Mouse (Mus musculus) right cerebral cortex, postnatal 4 days (tissue): ENCODE data around the gene Fbxw4.
"Not testable (repeated sequence)": the region's sequence is repeated elsewhere in the genome, so short reads cannot be mapped to it uniquely, and the experiment has no call there.

ENCODE experiments used
- DNase-seq: peaks from one replicate; pipeline ENCODE4 v3.0.0-alpha.2; 2022

The Fbxw4 gene

DNA sequence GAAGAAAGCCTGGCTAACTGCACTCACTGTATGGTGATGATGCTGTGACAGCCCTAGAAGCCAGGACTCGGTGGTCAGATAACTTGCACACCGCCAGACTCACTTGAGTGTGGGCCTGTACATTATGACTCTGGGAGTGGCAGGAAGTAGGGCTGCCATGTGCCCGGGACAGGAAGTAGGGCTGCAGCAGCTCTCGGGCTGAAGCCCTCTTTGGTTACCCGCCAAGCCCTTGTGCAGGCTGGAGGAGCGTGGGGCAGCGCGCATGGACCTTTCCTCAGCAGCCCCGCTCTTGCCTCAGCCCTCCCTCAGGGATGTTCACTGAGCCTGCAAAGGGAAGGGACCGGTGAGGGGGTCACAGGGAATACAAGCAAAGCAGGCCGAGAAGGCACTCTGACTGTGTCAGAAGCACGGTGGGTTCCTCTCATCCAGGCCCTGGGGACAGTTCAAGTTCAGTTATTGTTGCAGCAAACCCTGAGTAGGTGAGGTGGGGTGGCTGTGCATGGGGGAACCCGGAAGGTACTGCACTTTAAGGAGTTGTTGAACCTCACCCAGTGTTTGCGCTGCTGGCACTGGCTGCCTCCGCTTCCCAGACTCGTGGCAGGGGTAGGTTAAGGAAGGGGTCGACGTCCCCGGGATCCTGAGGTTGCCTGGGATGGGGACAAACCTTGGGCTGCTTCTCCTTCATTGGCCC is 85.0 kb downstream of the Fbxw4 start:
- DNase-seq = no peak

DNA sequence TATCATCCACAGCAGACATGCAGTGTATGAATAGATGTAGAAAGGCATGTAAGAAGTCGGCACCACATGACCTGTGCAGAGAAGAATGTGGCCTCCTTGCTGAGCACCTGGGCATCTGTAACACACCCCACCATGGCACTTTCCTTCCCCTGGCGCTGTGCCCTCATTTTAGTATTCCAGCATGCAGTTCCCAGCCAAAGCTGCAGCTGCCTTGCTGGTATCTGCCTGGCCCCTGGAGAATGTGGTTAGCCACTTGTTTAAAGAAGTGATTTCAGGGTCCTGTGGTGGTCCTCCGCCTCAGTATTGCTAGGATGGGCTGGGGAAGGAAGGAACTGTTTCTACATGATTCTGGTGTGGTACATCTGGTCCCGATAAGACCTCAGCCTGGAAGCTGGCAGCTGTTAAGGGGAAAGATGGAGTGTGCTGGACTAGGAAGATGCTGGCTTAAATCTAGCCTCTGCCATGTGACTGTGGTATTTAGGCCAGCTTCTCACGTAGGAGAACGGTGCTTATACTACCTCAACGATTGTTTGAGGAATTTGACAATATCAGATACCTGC is 85.7 kb downstream of the Fbxw4 start:
- DNase-seq = no peak

DNA sequence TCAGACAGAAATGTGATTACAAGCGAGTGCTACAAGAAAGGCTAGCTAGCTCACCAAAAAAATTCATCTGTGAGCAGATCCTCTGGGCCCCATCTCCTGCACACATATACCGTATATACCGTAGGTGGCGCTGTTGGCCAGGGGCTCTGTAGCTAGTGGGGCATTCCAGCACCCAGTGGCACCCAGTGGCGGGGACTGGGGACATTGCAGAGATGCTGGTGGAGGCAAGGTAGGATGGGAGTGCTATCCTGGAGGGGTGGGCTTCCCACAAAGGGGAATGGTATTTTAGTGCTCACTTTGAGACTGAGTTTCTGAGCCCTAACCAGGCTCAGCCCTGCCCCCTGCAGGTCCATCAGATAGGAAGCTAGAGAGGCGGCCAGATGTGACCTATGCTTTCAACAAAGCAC is 86.2 kb downstream of the Fbxw4 start:
- peak; percentile 73 for DNase-seq

DNA sequence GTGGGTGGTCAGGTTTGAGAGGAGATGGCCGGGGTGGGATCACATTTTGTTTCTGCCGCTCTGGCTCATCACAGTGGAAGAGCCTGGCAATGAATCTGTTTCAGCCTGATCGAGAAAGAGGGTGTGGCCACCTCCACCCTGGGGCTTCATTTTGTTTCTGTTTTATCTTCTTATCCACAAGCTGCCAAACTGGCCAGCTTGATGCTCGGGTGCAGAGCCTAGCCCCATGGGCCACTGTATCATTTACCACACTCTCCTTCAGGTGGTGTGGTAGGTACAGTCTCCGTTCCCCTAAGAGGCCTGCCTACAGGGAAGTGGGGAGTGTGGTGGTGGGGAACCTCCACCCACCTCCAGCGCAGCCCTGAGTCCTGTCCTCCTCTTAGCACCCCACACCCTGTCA is 87.1 kb downstream of the Fbxw4 start:
- DNase-seq = no peak

DNA sequence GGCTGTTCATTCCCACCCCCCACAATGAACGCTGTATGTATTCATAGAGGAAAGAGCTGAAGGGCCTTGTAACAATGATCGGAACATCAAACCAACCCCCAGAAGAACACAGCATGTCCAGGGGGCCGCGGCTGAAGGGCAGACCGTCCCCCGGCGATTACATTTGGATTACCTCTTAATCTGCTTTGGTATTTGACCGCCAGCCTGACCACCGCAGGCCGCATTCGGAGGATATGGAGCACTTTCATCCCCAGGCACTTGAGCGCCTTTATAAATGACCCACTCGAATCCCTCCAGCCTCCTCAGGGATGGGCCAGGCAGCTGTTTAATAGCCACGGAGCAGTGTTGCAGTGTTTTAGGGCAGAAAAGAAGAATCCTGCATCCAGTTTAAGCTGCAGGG is 92.7 kb downstream of the Fbxw4 start:
- DNase-seq = no peak

DNA sequence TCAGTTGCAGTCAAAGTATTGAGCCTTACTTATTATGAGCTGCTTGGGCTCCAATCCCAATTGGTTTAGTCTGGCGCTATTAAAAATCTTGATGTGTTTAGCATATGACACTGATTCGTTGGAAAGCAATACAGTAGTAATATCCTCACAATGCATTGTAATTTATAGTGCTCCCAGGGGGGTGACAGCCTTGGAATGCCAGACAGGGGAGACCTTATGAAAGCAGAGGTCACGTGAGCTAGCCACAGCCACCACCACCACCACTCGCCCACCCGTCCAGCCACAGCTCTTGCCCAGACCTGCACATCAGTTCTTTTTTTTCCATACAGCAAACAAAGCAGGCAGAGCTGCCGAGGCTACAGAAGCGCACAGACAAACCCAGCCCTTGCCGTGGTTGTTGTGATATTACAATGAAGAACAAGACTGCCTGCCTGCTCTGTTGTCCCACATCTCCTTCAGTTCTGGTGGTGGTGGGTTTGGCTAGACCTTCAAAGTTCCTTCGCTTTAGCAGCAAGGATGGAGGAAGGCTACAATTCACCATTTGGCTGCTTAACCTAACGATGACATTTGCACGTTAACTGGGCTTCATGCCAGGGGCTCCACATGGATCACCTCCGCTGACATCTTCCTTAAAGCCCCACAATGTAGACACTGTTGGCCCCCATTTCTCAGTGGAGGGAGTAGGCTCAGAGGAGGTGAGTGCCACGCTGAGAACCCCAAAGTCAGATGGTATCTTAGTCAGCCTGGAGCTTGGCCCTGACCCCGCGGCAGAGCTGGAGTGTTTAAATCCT is 94.0 kb downstream of the Fbxw4 start:
- no peak for DNase-seq

DNA sequence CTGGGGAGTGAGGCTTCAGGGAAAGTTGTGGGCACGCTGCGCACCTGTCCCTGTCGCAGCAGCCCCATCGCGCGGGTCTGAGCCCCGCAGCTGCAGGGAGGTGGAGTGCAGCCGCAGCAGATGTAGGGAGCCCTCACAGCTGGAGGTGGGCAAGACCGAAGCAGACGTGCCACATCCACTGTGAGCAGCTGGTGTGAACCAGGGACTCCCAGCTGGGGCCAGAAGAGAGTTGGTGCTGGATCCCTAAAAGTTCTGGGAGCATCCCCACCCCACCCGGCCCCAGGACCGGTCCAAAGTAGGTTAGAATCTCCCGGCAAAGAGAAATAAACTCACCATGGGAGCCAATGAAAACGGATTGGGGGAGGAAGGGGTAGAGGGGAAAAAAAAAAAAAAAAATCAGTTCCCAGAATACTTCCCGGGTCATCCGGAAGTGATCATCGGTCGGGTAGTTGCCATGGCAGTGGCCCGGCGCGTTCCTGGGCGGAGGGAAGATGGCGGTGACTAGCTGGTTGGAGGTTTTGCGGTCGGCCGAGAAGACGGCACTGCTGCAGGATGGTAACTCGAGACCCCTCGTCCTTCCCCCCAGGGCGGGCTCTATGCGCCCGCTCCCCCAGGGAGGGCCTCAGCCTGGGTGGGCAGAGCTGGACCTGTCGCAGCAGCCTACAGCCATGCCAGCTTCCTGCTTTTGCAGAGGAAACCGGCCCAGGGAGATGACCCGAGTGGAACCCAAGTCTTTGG is 99.8 kb downstream of the Fbxw4 start, which contains the start of the genes Poll and Gm17018:
Gene Poll (minus strand): TSS at position 379 of the 738 bp plus-strand sequence.
Gene Gm17018 (plus strand): TSS at position 463 of the 738 bp plus-strand sequence.
- peak; percentile 84 for DNase-seq

DNA sequence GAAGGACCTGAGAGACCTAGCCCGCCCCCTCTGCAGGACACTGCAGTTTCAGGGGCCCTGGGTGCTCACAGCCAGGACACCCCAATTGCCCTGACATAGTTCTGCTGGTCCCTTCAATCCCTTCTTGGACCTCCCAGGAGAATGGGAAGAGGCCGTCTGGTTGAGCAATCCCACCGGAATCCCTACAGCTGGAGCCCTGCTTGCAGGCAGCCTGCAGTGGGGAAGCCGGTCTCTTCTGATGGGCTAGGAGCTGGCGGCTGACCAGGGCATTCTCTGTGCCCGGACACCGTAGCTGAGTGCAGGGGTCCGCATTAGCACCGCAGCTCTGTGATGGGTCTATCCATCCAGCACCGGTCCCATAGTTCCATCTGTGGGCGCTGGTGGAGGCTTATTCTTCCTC is 106.0 kb downstream of the Fbxw4 start:
- DNase-seq = no peak

DNA sequence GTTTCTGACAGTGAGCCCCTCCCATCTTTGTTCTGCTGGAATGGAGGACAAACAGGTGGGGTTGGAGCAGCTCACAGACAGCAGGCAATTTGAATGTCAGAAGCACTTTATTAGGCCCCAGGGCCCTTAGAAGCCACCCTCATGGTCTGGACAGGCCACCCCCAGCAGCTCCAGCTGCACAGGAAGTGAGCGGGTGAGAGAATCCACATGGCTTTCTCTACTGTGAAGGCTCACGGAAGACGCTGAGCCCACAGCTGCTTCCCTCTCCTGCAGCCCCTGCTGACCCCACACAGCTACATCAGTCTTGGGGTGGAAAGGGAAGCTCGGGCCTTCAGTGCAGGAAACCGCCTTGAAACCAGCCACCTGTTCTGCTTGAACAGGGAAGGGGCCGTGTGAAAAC is 107.9 kb downstream of the Fbxw4 start:
- no peak for DNase-seq

DNA sequence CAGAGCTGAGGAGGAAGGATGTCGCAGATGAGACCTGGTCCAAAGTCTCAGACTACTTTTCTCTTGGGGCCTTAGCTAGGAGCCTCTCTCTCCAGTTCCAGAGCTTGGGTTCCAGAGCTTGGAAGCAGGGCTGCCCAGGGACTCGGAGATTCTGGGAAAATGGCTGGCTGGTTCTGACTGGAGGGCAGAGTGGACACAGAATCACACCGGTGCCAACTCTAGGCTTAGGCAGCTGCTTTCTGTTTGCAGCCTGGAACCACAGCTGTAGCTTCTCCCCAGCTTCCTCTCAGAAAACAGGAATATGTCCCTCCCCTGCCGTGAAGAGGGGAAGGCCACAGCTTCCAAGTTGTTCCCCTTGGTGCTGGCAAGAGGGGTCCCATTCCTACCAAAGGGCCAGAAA is 110.2 kb downstream of the Fbxw4 start:
- DNase-seq = no peak

DNA sequence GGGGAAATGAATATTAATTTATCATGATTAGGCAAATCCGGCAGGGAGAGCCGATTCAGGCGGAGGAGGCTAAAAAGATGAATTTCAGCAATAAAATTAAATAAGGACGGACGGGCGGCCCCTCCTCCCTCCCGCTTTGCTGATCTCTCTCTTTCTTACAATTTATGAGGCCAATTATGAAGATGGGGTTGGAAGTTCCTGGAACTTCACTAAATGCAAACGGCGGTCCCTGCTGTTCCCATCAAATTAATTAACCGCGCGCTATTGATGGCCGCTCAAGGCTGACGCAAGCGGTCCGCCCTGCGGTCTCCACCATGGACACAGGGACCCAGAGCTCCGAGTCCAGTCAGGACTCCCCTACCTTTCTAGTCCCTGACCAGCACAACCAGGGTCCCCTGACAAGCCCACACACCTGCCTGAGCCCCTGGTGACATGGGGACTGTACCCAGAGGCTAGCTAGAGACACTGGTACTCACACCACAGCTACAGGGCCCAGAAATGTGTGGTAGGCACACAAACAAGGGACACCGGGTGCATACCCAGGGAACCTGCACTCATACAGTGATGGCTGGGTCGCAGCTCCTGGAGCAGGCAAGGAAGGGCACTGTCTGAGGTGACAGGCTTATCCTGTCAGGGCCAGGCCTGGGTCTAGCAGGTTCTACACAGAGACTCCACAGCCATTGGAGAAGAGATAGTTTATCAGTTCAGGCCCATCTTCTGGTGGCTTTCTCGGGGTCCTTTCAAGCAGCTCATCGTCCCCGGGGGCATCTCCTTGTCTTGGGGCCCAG is 110.8 kb downstream of the Fbxw4 start:
- no peak for DNase-seq

DNA sequence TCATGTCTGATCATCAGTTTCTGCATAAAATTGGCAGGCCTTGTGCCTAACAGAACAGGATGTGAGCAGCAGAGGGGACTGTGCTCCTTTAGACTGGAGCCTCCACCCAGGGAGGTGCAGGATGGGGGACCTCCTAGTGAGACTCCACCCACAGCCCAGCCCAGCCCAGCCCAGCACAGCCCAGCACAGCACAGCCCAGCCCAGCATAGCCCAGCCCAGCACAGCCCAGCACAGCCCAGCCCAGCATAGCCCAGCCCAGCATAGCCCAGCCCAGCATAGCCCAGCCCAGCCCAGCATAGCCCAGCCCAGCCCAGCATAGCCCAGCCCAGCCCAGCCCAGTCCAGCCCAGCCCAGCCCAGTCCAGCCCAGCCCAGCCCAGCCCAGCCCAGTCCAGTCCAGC is 111.9 kb downstream of the Fbxw4 start:
- not testable (repeated sequence) for DNase-seq

DNA sequence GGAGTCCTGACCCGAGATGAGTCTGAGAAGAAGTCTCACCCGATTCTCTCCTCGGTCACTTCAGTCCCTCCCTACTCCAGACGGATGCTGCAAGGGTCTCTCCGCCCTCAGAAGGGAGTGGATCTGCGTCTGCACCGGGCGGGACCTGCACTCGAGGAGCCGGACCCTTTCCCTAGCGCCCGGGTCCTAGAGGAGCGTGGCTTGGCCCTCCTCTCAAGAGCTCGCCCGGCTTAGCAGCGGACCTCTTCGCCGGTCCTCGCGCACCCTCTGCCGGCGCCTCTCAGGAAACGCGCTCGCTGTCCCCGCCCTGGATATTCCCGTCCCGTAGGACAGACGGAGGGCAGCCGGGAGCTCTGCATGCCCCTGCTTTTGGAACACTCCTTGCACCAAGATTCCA is 115.2 kb downstream of the Fbxw4 start:
- peak; percentile 82 for DNase-seq

DNA sequence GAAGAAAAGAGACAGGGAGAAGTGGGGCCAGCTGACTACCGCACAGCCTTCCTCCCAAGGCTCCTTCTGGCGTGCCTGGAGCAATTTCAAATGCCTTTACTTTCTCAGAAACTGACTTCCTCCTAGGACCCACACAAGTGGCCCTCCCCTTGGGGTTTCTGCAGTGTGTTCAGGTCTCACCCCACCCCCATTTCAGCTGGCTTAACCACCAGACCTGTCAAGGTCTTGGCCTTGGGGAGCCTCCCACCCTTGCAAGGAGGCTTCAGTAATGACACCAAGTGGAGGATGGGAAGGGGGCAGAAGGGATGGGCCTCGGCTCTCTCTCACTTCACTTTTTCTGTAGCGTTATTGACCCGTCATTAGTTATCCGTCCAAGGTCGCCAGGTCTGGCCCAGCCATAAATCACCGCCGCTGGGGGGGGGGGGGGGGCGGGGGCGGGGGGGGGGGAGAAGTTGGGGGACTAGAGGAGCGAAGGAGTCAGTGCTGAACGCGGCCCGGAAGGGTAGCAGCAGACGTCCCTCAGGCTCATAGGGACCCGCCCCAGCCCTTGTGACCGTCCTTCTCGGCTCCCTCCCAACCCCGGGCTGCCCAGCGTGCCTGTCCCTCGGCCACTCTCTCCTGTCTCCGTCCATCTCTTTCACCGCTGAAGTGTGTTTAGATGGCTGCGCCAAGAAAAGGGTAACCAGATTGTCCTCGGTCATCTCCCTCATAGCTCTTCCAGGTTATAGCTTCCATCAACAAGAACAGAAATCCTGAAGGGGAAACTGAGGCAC is 115.8 kb downstream of the Fbxw4 start:
- DNase-seq = no peak

DNA sequence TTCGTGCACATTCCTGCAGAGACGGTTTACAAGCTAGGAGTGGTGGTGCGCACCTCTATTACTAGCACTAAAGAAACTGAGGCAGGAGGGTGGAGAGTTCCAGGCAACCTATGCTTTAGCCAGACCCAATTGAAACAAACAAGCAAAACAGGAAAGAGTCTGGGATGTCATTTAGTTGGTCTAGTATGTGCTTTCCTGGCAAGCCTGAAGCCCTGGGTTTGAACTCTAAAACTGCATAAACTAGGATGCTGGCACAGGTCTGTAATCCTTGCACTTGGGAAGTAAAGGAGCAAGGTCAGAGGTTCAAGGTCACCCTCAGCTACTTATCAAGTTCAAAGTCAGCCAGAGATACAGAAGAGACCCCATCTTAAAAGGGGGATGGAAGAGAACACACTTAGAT is 118.1 kb downstream of the Fbxw4 start:
- no peak for DNase-seq

DNA sequence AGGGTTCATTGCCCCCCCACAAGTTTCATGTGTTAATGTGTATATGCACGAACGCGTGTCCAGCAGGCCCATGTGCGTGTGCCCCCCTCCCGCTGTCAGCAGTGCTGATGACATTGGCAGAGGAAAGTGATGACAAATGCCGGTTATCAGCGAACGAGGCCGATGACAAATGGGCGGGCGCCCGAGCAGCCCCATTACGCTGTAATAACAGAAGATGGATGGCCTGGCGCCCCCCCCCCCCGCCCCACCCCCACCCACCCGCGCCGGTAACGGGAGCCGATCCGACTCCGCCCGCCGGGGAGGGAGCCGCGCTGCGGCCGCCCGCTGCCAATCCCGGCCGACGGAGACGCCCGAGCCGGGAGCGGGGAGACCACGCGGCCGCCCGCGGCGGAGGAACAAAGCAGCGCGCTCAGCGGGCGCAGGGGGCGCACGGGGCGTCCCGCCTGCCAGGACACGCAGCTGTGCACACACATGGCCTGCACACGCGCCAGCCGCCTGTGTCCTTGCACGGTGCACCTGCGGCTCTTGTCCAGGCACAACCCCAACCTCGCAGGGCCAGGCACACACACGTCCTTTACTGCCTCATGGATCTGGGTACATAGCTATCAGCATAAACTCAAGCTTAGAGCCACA is 118.6 kb downstream of the Fbxw4 start:
- DNase-seq = peak; percentile 72

DNA sequence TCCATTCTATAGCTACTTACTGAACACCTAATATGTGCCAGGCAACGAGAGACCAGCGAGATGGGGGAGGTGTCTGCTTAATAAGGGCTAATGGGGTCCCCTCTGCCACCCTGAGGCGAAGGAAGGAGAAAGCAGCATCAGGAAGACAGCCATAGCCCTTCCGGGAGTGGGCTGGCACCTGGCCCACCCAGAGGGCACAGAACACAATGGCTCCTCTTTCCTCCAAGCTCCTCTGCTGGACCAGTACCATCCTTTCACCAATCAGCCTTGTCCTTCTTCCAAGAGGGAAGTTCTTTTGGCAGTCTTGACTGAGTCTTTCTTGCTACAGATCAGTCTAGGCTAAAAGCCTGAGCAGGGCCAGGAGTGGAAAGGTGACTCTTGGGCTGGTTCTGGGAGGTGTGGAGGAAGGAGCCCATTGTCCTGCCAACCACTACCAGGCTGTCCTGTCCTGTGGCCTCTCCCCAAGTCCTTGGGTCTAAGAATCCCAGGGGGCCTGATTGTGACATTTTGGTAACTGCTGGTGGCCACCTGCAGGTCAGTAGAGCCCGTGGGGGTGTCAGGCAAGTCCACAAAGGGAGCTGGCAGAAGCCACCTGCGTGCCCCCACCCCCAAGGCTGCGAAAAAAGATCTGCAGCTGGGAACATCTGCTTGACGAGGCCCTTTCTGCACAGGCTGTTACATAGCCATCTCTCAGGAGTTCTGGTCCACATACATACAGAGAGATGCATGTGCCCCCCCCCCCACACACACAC is 119.3 kb downstream of the Fbxw4 start:
- DNase-seq = peak; percentile 46

DNA sequence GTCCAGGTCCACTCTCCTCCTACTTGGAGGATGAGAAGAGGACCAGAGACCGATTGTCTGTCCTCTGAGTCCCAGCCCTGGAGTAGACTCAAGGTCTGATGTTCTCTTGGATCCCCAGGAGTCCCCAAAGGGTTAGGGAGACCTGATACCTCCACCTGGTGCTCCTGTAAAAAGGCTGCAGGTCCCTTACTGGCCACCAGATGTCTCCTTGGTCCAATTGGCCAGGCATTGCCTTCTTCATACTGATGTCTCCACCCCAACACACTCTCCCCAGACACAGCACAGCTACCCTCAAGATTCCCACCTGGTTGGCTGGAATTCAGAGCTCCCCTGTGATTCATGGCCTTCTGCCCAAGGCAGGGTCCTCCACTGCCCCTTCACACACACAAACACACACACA is 122.6 kb downstream of the Fbxw4 start:
- no peak for DNase-seq

DNA sequence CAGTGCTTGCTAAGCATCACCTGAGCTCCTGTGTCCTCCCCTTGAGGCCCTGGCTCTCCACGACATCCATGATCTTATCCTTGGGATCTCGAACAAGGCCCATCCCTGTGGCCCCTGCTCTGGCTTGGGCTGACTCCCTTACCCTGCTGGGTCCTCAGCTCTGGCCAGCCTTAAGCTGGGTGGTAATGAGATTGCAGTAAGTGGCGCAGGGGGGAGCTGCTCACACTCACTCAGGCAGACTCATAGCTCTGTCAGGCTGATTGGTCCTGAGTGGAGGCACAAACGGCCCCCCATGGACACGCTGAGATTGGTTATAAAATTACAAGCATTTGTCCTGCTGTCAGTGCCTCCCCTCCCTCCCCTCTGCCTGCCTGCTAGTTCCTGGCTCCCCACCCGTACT is 124.2 kb downstream of the Fbxw4 start:
- DNase-seq = no peak

DNA sequence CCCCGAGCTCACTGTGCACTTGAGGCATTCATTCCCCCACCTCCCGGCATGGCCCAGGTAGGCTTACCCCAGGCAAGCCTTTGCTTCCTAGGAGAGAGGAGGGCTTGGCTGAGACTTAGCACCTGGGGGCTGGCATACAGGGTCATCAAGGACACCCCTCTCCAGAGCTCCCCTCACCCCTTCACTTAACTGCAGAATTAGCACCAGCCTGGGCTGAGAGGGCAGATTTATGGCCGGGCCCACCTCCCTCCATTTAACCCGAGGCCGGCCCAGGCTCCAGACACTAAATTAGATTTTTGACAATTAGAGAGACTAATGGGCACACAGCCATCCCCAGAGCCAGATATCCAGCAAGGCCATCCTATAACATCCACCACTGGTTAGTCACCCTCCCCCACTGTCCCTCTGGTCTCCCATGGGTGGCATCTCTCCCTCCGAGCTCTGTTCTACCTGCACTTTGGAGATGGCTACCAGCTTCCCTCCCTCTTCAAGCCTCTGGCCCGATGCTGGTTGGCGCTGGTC is 124.8 kb downstream of the Fbxw4 start:
- DNase-seq = no peak
